Mouse (Mus musculus) stomach, postnatal 0 days (tissue): ENCODE results near the gene Pafah1b2. TPM values are rescaled to one million over a fixed set of nuclear protein-coding genes. Genes with fewer than 3 reads are reported as not detected.

Source experiments
- ATAC-seq: fragments of 200-750 bp; cut with Nextera tagmentation; 2 replicates; pipeline ENCODE4 v1.8.0; 2017; ENCODE audit not compliant: low FRiP score, low TSS enrichment
- DNase-seq: peaks from one replicate; pipeline ENCODE4 v3.0.0-alpha.2; 2016; ENCODE audit warnings: low spot score
- H3K27ac ChIP-seq: fragments of 300-500 bp; sonication (generic); replicated peaks from 2 replicates; pipeline ENCODE4 v1.5.1; 2014; ENCODE audit warnings: mild to moderate bottlenecking, control low read depth
- H3K27me3 ChIP-seq: fragments of 300-500 bp; sonication (generic); 2 replicates; pipeline ENCODE4 v1.6.1; 2014; ENCODE audit warnings: low read length; ENCODE audit not compliant: control insufficient read depth, insufficient read depth
- H3K36me3 ChIP-seq: fragments of 300-500 bp; sonication (generic); 2 replicates; pipeline ENCODE4 v1.6.1; 2014; ENCODE audit warnings: low read length, mixed read lengths; ENCODE audit not compliant: control insufficient read depth, insufficient read depth
- H3K4me1 ChIP-seq: fragments of 300-500 bp; sonication (generic); replicated peaks from 2 replicates; pipeline ENCODE4 v1.6.1; 2014; ENCODE audit warnings: antibody characterized with exemption; ENCODE audit not compliant: control insufficient read depth, insufficient read depth
- H3K4me2 ChIP-seq: fragments of 300-500 bp; sonication (generic); replicated peaks from 2 replicates; pipeline ENCODE4 v1.6.1; 2014; ENCODE audit warnings: low read depth, mild to moderate bottlenecking, control low read depth, moderate library complexity
- H3K4me3 ChIP-seq: fragments of 300-500 bp; sonication (generic); 2 replicates; pipeline ENCODE4 v1.5.1; 2014; ENCODE audit warnings: low read depth, low read length, control low read depth
- H3K9ac ChIP-seq: fragments of 300-500 bp; sonication (generic); 2 replicates; pipeline ENCODE4 v1.6.1; 2014; ENCODE audit warnings: mild to moderate bottlenecking, low read length, control low read depth, mixed read lengths
- H3K9me3 ChIP-seq: fragments of 300-500 bp; sonication (generic); 2 replicates; pipeline ENCODE4 v1.6.1; 2016; ENCODE audit warnings: low read length; ENCODE audit not compliant: control insufficient read depth
- CTCF ChIP-seq: IDR thresholded peaks from 2 replicates; pipeline ENCODE4 v1.5.1; 2016; ENCODE audit warnings: antibody characterized with exemption, low read depth, mild to moderate bottlenecking, moderate library complexity
- EP300 ChIP-seq: optimal IDR thresholded peaks from 2 replicates; pipeline ENCODE3; 2016; ENCODE audit warnings: antibody characterized with exemption
- WGBS: fragments of 180-500 bp; shearing (Covaris S2); extraction: QIAGEN DNeasy Blood & Tissue Kit; methylation state at CpG from one replicate; pipeline ENCODE4 v1.1.7; 2014; 5-methylcytosine and 5-hydroxymethylcytosine counted together
- polyA plus RNA-seq: library from polyadenylated mRNA; unstranded; fragments of >200 nt; fragmentation: Nextera tagmentation; extraction: Ambion mirVana; gene quantifications from 2 replicates; pipeline ENCODE4 v1.2.1, GENCODE M21; 2015

Pafah1b2 gene
- polyA plus RNA-seq, 1 experiment from 2014 or later = 79.0 TPM

GRCm38 (mm10) chr9:46006224-46006623 is 6.3 kb downstream of the Pafah1b2 start:
- DNase-seq = no peak
- no peak overlapping the region for H3K27ac ChIP-seq
- no peak overlapping the region for H3K4me3 ChIP-seq
- no peaks in the 10 kb centered on the region for H3K36me3 ChIP-seq
- no peaks in the 10 kb centered on the region for H3K9me3 ChIP-seq
- no peaks in the 10 kb centered on the region for H3K4me1 ChIP-seq
- TF ChIP-seq EP300 (no peak), CTCF (no peak)
- H3K4me2 ChIP-seq = no peak overlapping the region
- 59% methylated on average over 5 of the region's 5 CpGs for WGBS
- ATAC-seq = no peak
- no peak overlapping the region for H3K9ac ChIP-seq
- no peaks in the 10 kb centered on the region for H3K27me3 ChIP-seq

- no peaks in the 10 kb centered on the region for H3K9me3 ChIP-seq
- no peak for TF ChIP-seq EP300
- no peak overlapping the region for H3K9ac ChIP-seq
- H3K4me3 ChIP-seq = no peak overlapping the region
- WGBS = 52% methylated on average over 3 of the region's 3 CpGs
- H3K27ac ChIP-seq = no peak overlapping the region
- no peak for DNase-seq
- ATAC-seq = no peak
- H3K4me1 ChIP-seq = no peaks in the 10 kb centered on the region
- no peak overlapping the region for H3K4me2 ChIP-seq
- H3K36me3 ChIP-seq = no peaks in the 10 kb centered on the region
- no peaks in the 10 kb centered on the region for H3K27me3 ChIP-seq
Observed at GRCm38 (mm10) chr9:46004529-46004928, 8.0 kb downstream of the Pafah1b2 start.

GRCm38 (mm10) chr9:46003729-46004128 is 8.8 kb downstream of the Pafah1b2 start:
- WGBS = 8% methylated on average over 7 of the region's 7 CpGs
- DNase-seq = peak; percentile 81
- Histone ChIP-seq H3K36me3 (no peaks in the 10 kb centered on the region), H3K27ac (no peak overlapping the region), H3K4me2 (no peak overlapping the region), H3K4me1 (no peaks in the 10 kb centered on the region), H3K4me3 (no peak overlapping the region), H3K9ac (no peak overlapping the region), H3K9me3 (no peaks in the 10 kb centered on the region), H3K27me3 (no peaks in the 10 kb centered on the region)
- TF ChIP-seq EP300 = no peak
- TF ChIP-seq CTCF = peak; percentile 94
- ATAC-seq = peak; percentile 60

- Histone ChIP-seq H3K27me3 (no peaks in the 10 kb centered on the region), H3K4me3 (no peak overlapping the region), H3K9ac (no peak overlapping the region), H3K4me2 (no peak overlapping the region), H3K4me1 (no peaks in the 10 kb centered on the region), H3K27ac (no peak overlapping the region), H3K36me3 (no peaks in the 10 kb centered on the region), H3K9me3 (no peaks in the 10 kb centered on the region)
- DNase-seq = no peak
- ATAC-seq = no peak
- no peak for TF ChIP-seq EP300
- no peak for TF ChIP-seq CTCF
- WGBS = 83% methylated on average over 4 of the region's 4 CpGs
Observed at GRCm38 (mm10) chr9:45999009-45999408, 13.5 kb downstream of the Pafah1b2 start.

- ATAC-seq = peak; percentile 55
- peak; percentile 62 for DNase-seq
- Histone ChIP-seq H3K4me3 (peak overlapping the region; percentile 95), H3K9me3 (no peaks in the 10 kb centered on the region), H3K4me1 (peaks cover 4% of the 10 kb centered on the region; the same call in 1 of the 2 replicates), H3K36me3 (no peaks in the 10 kb centered on the region), H3K9ac (peak overlapping the region; percentile 93), H3K27me3 (no peaks in the 10 kb centered on the region), H3K27ac (peak overlapping the region; percentile 97), H3K4me2 (peak overlapping the region; percentile 77)
- TF ChIP-seq CTCF = no peak
- no peak for TF ChIP-seq EP300
- WGBS = 0% methylated on average over 4 of the region's 4 CpGs
Observed at GRCm38 (mm10) chr9:45985229-45985567, 27.3 kb downstream of the Pafah1b2 start.

GRCm38 (mm10) chr9:45984409-45985228 is 27.9 kb downstream of the Pafah1b2 start:
- Histone ChIP-seq H3K9ac (peak overlapping the region; percentile 93), H3K9me3 (no peaks in the 10 kb centered on the region), H3K4me2 (peak overlapping the region; percentile 77), H3K4me1 (peaks cover 4% of the 10 kb centered on the region; the same call in 1 of the 2 replicates), H3K4me3 (peak overlapping the region; percentile 95), H3K27ac (peak overlapping the region; percentile 97), H3K36me3 (no peaks in the 10 kb centered on the region), H3K27me3 (no peaks in the 10 kb centered on the region)
- ATAC-seq = peak; percentile 89
- TF ChIP-seq EP300 (no peak), CTCF (peak; percentile 33)
- peak; percentile 92 for DNase-seq
- WGBS = under 1% methylated on average over 53 of the region's 76 CpGs
